Mouse (Mus musculus): ENCODE measurements around the gene Eps15l1. TPM values are rescaled to one million over a fixed set of nuclear protein-coding genes. Genes with fewer than 3 reads are reported as not detected.

The Eps15l1 gene
- total RNA-seq, 1 experiment from 2014 or later = 39.1 TPM

DNA sequence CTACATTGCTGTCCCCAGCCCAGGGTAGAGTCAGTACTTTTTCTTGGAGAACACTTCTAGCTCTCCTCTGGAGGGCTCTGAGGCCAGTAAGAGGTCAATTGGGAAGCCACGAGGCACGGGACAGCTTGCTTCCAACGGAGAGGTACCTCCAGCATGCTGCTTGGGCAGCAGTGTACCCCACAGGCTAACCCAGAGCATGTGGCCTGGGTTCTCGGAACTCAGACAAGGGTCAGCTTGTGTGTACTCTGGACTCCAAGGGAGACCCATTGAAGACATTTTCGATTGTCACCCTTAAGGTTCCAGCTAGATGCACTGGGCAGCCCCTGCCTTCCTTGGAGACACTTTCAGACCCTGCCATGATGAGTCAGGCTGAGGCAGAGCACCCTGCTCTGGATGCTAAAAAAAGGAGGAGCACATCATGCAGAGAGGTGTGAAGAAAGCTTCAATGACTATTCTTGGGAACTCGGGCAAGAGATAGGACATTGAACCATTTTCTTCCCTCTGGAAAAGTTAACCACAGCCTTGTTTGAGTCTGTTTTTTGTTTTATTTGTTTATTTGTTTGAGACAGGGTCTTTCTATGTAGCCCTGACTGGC is 98.0 kb downstream of the Eps15l1 start:
- no peak for ATAC-seq (replicated peaks; ENCODE audit: low read depth, poor library complexity, severe bottlenecking)

DNA sequence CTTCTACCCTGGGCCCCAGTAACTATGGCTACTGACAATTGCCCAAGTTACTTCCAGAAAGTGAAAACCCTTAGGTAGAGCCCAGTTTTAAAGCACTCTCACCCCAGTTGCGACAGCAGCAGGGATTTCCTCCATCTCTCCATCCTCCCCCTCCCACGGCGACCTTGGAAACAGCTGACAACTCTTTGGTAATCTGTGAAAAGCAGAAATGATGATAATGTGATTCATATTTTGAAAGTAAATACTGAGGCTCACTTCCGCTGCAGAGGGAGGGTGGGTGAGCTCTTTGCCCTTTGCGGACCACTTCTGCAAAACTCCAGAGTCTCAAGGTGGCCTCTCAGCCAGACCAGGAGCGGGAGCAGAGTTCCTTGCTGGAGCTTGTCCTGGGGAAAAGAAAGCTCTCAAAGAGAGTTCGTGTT is 98.8 kb downstream of the Eps15l1 start:
- peak; percentile 43 for ATAC-seq (replicated peaks; ENCODE audit: low read depth, poor library complexity, severe bottlenecking)

DNA sequence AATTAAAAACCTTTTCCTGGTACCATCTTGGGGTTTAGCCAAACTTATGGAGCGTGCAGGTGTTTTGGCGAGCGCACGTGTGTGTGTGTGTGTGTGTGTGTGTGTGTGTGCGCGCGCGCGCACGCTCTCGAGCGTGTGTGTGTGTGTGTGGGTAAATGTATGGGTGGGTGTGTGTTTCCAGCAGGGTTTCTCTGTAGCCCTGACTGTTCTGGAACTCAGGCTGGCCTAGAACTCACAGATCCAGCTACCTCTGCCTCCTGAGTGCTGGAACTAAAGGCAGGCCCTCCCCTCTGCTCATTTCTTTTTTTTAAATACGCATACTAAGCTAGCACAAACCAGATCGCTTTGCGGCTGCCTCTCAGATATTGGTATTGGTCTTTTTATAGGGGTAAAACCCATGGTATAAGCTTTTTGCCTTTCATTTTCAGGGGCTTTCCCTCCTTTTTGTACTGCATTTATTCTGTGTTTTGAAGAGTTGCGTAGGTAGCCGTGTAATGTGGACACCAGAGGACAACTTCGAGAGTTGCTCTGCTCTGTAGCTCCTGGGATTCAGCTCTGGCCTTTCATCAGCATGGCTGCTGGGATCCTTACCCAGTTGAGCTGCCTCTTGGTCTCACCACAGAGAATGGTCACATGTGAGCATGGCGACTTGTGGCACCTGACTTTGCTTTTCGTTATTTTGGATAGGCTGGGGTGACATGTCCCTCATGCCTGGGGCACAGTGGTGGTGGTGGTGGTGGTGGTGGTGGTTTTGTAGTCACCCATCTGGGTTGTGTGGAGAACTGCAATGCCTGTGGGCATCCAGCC is 99.4 kb downstream of the Eps15l1 start:
- ATAC-seq (replicated peaks; ENCODE audit: low read depth, poor library complexity, severe bottlenecking) = no peak

DNA sequence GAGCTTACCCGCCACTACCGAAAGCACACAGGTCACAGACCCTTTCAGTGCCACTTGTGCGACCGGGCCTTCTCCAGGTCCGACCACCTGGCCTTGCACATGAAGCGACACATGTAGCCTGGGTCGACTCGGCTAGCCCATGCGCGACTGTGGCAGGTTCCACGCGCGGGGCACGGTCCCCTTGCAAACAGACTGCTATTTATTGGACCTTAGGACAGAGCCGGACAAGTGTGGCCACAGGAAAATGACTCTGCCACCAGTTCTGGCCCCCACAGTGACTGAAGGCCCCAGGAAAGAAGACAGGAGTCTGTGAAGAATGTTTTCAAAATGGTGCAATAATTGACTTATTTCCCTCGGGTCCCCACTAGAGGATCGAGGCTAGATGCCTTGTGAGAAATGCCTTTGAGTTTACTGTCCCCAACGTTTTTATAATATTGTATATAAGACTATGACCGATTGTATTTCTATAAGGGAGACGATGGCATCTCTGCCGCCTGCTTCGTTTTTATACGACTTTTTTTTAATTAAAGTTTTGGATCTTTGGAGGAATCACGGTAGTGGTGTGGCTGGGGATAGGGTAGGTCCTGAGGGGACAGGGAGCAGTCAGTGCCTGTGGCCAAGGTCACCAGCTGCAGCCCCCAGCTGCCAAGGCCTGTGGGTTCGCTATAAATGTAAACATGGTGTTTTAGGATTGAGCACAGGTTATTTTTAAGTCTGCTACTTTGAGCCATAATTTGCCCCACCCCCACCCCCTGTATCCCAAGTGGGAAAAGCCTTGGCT is 100.3 kb downstream of the Eps15l1 start:
- no peak for ATAC-seq (replicated peaks; ENCODE audit: low read depth, poor library complexity, severe bottlenecking)

DNA sequence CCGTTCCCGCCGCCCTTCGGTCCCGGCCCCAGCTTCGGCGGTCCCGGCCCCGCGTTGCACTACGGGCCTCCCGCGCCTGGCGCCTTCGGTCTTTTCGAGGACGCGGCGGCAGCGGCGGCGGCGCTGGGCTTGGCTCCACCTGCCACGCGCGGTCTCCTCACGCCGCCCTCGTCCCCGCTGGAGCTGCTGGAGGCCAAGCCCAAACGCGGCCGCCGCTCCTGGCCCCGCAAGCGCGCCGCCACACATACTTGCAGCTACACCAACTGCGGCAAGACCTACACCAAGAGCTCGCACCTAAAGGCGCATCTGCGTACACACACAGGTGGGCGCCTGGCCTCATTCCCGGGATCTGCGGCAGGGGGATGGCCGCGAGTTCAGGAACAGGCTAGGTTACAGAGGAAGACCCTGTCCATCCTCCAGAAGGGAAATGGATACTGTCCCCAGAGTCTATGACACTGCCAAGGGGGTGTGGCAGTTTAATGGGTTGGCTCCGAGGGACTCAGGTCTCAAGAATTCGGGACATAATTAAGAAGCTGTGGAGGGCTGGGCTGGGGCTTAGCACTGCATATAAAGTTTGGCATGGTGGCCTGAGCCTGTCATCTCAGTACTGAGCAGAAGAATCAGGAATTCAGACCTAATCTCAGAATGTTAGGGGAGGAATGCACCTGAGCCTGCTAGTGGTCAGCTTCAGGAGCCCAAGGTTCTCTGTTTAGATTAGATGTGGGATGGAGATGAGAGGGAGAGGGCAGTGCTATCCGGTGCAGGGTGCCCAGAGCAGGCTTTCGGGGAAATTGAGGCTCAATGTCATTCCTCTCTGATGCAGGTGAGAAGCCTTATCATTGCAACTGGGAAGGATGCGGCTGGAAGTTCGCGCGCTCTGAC is 101.1 kb downstream of the Eps15l1 start:
- ATAC-seq (replicated peaks; ENCODE audit: low read depth, poor library complexity, severe bottlenecking) = no peak

DNA sequence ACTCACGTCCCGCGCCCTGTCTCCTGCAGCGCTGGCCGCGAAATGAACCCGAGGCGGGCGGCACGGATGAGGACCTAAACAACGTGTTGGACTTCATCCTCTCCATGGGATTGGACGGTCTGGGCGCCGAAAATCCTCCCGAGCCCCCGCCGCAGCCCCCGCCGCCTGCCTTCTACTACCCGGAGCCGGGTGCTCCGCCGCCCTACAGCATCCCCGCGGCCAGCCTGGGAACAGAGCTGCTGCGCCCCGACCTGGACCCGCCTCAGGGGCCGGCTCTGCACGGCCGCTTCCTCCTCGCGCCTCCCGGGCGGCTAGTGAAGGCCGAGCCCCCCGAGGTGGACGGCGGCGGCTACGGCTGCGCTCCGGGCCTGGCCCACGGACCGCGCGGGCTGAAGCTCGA is 101.9 kb downstream of the Eps15l1 start:
- no peak for ATAC-seq (replicated peaks; ENCODE audit: low read depth, poor library complexity, severe bottlenecking)

DNA sequence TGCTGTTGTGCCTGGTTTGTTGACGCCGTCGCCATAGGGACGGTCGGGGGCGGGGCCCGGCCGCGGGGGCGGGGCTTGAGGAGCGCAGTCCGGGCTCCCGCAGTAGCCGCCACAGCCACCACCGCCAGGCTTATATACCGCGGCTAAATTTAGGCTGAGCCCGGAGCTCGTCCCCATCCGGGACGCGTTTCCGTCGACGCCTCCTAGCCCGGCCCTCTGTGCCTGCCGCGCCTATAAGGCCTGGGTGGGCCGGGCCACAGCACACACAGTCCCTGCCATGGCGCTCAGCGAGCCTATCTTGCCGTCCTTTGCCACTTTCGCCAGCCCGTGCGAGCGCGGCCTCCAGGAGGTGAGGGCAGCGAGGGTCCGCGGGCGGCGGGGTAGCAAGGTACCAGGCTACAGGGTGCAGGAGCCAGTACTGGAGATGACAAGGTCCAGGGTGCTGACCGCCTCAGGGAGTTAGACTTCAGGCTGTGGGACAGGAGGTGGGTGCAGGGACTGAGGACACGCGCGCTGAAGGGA is 102.4 kb downstream of the Eps15l1 start, which contains the start of gene Klf2:
Gene Klf2, plus strand, starts transcription at position 233 of the 522 bp plus-strand sequence.
- peak; percentile 76 for ATAC-seq (replicated peaks; ENCODE audit: low read depth, poor library complexity, severe bottlenecking)

DNA sequence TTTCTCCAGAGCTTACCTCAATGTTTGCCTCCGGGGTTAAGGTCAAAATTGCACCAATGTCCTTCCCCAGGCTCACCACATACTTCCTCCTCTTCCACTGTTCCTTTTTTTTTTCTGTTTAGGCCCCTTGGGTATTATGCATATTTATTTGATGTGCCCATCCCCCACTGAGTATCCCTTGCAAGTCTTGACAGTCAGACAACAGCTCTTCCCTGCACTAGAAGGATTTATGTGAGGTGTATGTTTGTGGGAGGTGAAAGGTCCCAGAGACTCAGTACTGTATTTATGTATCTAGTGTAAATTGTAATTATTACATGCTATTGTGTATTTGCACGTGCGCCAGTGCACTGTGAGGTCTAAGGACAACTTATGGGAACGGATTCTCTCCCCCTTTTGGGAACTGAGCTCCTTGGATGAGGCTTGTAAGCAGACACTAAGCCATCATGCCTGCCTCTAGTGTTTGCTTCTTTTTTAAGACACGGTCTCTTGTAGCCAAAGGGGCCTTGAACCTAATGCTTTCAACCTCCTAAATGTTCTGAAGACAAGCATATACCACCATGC is 103.4 kb downstream of the Eps15l1 start:
- ATAC-seq (replicated peaks; ENCODE audit: low read depth, poor library complexity, severe bottlenecking) = peak; percentile 6

DNA sequence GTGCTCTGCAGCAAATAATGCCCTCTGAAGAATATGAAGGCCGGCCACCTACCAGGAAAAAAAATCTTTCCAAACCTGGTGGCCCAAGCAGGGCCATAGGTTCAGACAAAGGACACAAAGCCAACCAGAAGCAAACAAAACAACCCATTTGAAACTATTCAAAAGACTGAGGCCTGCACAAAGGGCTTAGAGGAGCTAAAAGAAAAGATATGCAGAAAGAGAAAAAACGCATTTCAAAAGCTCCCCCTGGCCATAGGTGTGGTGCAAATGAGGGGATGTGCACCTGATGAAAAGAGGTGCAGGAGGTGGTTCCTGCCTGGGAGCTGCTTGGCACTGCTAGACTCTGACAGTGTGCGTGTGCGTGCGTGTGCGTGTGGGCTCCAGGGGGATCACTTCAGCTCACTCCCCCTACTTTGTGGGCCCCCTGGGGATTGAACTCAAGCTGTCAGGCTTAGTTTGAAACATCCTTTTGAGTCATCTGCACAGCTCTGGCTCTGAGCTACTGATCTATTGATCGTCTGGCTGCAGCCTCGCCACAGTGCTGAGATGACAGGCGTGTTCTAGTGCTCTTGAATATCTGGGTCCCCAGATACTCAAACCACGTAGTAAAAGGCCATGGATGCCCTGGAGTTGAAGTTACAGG is 105.1 kb downstream of the Eps15l1 start:
- ATAC-seq (replicated peaks; ENCODE audit: low read depth, poor library complexity, severe bottlenecking) = no peak

DNA sequence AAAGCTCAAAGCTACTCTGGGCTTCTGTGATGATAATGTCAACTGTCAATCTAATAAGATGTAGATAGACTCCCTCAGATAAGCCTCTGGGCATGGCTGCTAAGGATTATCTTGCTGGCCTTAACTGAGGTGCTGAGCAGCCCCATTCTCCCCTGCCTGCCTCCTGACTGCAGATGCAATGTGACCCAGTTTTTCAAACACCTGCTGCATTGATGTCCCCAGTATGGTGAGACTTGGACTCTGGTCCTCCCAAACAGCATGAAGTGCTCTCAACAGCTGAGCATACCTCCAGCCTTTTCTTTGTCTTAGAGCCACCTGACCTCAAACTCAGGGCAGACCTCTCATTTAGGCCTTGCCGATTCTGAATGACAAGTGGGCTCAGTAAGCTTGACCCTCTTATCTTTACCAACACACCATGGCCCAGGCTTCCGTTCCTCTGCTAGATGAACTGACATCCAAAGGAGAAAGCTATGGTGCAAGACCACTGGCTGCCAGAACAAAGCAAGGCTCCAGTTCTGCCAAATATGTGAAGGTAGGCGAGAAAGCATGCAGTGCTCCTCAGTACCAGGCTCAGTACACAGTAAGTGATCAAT is 108.2 kb downstream of the Eps15l1 start:
- ATAC-seq (replicated peaks; ENCODE audit: low read depth, poor library complexity, severe bottlenecking) = 0 out of 2 replicates have a peak, but pooled peaks have one; percentile 14

DNA sequence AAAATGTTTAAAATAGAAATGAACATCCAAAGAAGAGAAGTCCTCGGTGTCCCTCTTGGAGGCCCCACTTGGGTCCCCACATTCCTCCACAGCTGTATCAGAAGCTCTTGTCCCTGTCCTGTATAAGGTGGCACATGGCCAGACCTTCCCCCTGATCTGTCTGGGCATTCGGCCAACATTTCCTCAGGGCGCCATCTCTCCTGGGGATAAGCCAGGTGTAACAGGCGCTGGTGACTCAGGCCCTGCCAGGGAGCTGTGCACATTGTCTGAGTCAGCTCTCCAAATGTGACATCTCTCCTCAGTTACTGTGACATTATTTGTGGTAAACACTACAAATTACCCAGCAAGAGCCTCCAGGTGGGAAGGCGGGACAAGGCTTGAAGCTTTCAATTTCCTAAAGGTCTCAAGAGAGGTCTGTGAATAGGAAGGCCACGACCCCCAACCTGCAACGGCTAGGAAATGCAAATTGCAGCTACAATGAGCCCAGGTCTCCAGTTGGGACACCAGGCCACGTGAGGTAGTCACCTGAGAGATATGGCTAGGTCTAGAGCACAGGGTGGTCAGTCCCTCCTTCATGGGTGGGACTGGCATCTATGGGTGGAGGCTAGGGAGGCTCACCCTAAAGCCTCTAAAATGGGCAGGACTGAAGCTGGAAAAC is 110.3 kb downstream of the Eps15l1 start:
- ATAC-seq (replicated peaks; ENCODE audit: low read depth, poor library complexity, severe bottlenecking) = no peak; the same call in 1 of the 2 replicates

DNA sequence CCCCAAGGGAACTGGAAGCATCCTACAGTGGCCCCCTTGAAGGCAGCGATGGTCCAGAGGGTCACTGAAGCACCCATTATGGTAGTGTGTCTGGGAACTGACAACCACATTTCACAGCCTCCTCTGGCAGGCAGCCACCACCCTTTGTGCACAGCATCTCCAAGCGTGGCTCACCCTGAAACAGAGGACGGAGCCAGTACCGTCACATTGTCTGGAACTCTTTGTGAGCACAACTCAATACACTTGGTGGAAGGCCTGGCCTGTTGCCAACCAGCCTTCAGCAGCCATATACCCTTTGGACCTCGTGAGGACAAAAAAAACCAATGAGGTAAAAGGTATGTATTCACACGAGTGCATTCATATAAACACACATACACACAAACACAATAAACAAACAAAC is 113.0 kb downstream of the Eps15l1 start:
- ATAC-seq (replicated peaks; ENCODE audit: low read depth, poor library complexity, severe bottlenecking) = no peak

DNA sequence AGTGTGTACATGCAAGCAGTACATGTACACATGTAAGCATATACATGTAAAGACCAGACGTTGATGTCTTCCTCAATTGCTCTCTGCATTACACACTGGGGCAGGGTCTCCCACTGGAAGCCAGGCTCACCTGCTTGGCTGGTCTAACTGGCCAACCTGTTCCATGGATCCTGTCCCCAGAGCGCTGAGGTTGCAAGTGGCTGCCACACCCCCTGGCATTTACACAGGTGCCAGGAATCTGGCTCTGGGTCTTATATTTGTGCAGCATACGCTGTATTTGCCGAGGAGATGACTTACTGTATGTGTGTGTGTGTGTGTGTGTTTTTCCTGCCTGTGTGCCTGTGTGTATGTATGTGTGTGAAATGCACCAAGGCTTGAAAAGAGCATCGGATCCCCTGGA is 114.3 kb downstream of the Eps15l1 start:
- no peak for ATAC-seq (replicated peaks; ENCODE audit: low read depth, poor library complexity, severe bottlenecking)

DNA sequence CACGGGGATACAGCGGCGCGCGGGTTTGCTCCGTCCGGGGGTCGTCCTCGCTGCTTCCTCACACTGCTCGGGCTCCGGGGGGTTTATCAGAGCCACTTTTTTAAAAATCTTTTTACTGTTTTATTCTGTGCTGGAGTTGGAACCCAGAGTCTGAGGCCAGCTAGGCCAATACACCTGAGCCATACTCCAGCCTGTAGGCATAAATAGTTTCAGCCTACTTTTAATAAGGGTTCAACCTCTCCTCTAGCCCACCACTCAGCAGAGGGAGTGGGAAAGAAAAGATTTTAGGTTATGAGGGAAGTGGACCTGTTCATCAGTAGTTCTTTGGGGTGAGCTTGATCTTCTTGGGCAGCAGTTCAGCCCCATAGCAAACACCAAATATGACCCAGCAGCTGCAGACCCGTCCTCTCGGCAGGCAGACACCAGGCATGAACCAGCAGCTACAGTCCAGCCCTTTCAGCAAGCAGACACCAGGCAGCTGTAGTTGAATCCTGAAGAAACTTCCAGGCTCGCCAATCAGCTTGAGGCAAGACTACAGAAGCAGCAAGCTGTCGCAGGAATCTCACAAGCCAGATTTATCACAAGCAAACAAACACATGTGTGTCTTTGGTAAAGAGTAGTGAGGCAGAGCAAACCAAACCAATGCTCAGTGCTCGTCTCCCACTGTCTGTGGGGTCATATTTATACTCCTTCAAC is 115.9 kb downstream of the Eps15l1 start, which contains the start of gene Gm10282:
Gene Gm10282, minus strand, starts transcription at position 51 of the 696 bp plus-strand sequence.
- ATAC-seq (replicated peaks; ENCODE audit: low read depth, poor library complexity, severe bottlenecking) = no peak

DNA sequence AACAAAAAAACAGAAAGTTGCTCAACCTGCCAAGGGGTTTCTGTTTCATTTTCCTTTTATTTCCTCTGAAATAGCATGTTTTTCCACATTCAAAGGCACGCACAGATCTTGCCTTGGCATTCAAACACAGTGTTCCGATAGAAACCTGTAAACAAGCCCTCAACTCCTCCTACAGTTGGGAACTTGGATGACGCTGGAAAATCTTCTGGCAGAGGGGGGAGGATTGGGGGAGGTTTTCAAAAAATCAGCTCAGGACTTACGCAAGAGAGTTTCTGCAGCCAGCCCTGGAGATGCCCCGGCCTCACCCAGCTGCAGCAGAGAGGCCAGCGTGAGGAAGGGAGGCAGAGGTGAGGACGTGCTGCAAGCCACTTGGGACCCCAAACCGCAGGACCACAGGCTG is 117.6 kb downstream of the Eps15l1 start:
- peak; percentile 89 for ATAC-seq (replicated peaks; ENCODE audit: low read depth, poor library complexity, severe bottlenecking)

DNA sequence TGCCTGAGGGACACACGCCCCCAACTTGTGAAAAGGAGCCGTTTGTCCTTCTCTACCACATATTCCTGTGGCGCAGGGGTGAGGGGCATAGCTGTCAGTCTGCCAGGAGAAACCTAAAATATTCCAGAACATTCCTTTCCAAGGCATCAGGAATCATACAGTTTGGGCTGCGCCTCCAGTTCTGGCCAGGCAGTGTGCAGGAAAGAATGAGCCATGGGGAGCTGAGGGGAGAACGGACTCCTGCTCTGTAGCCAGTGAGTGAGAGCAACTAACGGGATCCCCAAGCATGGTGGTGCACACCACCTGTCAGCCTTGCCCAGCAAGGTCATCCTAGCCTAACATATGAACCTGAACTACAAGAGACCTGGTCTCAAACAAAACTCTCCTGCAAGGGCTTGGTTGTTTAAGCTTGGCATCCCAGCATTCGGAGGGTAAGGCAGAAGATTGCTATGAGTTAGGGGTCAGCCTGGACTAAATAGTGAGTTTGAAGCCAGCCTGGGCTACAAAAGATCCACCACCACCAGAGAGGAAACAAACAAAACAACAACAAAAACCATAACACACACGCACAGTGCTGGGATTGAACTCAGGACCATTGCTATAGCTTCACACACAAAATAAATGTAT is 118.2 kb downstream of the Eps15l1 start:
- ATAC-seq (replicated peaks; ENCODE audit: low read depth, poor library complexity, severe bottlenecking) = no peak

DNA sequence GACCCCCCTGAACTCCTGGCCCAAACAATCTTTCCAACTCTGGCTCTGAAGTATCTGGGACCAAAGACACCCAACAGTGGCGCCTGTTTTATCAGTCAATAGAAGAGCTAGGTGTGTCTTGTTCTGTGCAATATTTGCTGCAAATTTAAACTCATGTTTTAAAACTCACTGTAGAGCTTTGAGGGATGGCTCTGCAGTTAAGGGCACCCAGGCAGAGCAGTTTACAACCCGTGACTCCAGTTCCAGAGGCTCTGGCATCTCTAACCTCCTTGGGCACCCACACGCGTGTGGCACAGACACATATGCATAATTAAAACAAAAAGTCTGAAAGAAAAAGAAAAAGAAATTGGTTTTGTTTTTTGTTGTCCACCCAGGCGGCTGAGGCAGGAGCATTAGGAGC is 119.8 kb downstream of the Eps15l1 start:
- ATAC-seq (replicated peaks; ENCODE audit: low read depth, poor library complexity, severe bottlenecking) = no peak
